Comparison of ENCODE assay signal across 18 mouse cellular contexts in genomic region chr13:56024410-56025026, GRCm38 (mm10).
DNase-seq lines count a peak whose midpoint lies in the region; ATAC-seq and TF ChIP-seq lines count a peak whose summit lies in the region.
"Had no signal": no experiment of that assay in that cellular context is flagged by ENCODE, and none has a peak within 500 bp of the region (broad histone marks: within the 10 kb centered on the region; RNA-seq: fewer than 3 reads in every experiment).

No protein-coding gene starts in this region.

- ATAC-seq in heart, embryonic 14.5 days (ENCODE audit: insufficient number of reproducible peaks, insufficient read depth, low FRiP score, low read depth): no peak
- ATAC-seq in liver, embryonic 16.5 days (ENCODE audit: low read depth): no peak
- ATAC-seq in liver, postnatal 0 days: no peak
- ATAC-seq in intestine, embryonic 15.5 days: peak; percentile 50; the same call in 1 of the 2 replicates
- ATAC-seq: forebrain, embryonic 13.5 days; midbrain, embryonic 15.5 days had no signal

- no peak overlapping the region for H3K4me3 ChIP-seq in heart, embryonic 14.5 days (ENCODE audit: control insufficient read depth in 1 of 2, insufficient read depth in 1 of 2, low read depth in 1 of 2, low read length in 2 of 2)
- H3K4me3 ChIP-seq in liver, embryonic 16.5 days (ENCODE audit: low read depth, low read length): no peak overlapping the region
- H3K4me3 ChIP-seq in liver, postnatal 0 days (ENCODE audit: low read depth, low read length): no peak overlapping the region
- no peak overlapping the region for H3K4me3 ChIP-seq in intestine, embryonic 15.5 days (replicated peaks)
- peak overlapping the region; percentile 15; the same call in 1 of the 2 replicates for H3K4me3 ChIP-seq in small intestine, adult 2 months (ENCODE audit: low read depth, low read length)
- H3K4me3 ChIP-seq: forebrain, embryonic 13.5 days; gastrocnemius, adult 2 months; hindbrain, embryonic 10.5 days; liver, embryonic 13.5 days; midbrain, embryonic 15.5 days had no signal

- no peaks in the 10 kb centered on the region for H3K9me3 ChIP-seq in heart, embryonic 14.5 days (ENCODE audit: control insufficient read depth, low read length)
- H3K9me3 ChIP-seq in liver, embryonic 16.5 days (replicated peaks; ENCODE audit: control insufficient read depth, low read length): no peaks in the 10 kb centered on the region
- H3K9me3 ChIP-seq in liver, postnatal 0 days (ENCODE audit: low read length): no peaks in the 10 kb centered on the region
- H3K9me3 ChIP-seq in intestine, embryonic 15.5 days: no peaks in the 10 kb centered on the region
- H3K9me3 ChIP-seq: forebrain, embryonic 13.5 days; G1E; hindbrain, embryonic 10.5 days; liver, embryonic 13.5 days; midbrain, embryonic 15.5 days had no signal

- DNase-seq in heart, adult 18-20 months: no peak
- DNase-seq in liver, postnatal 0 days: no peak
- no peak for DNase-seq in frontal cortex, postnatal 36 days (ENCODE audit: low spot score in 2 of 2)
- DNase-seq in thymus, postnatal 4 days: no peak
- DNase-seq: adrenal gland, postnatal 25 days; cerebellum, postnatal 14 days; gastrocnemius, adult 2 months; kidney, postnatal 10 days; liver, embryonic 13.5 days; spleen, adult 18-20 months had no signal

- H3K27me3 ChIP-seq in heart, embryonic 14.5 days (ENCODE audit: control insufficient read depth, insufficient read depth, low read length): no peaks in the 10 kb centered on the region
- no peaks in the 10 kb centered on the region for H3K27me3 ChIP-seq in liver, embryonic 16.5 days (ENCODE audit: control insufficient read depth, insufficient read depth, low read depth, low read length)
- no peaks in the 10 kb centered on the region for H3K27me3 ChIP-seq in liver, postnatal 0 days (ENCODE audit: insufficient read depth, low read length)
- H3K27me3 ChIP-seq in intestine, embryonic 15.5 days (replicated peaks): peaks cover 6% of the 10 kb centered on the region
- H3K27me3 ChIP-seq in small intestine, adult 2 months (ENCODE audit: control insufficient read depth, insufficient read depth, low read length): peaks cover 11% of the 10 kb centered on the region; the same call in 1 of the 2 replicates
- H3K27me3 ChIP-seq: forebrain, embryonic 13.5 days; liver, embryonic 13.5 days; midbrain, embryonic 15.5 days had no signal

- H3K4me2 ChIP-seq in heart, embryonic 14.5 days (ENCODE audit: low read length): peak overlapping the region; percentile 28
- H3K4me2 ChIP-seq in liver, embryonic 16.5 days (ENCODE audit: low read depth, low read length): peak overlapping the region; percentile 24; the same call in 1 of the 2 replicates
- H3K4me2 ChIP-seq in liver, postnatal 0 days (ENCODE audit: low read depth, low read length): no peak overlapping the region
- H3K4me2 ChIP-seq in intestine, embryonic 15.5 days (replicated peaks): peak overlapping the region; percentile 38
- H3K4me2 ChIP-seq: forebrain, embryonic 13.5 days; liver, embryonic 13.5 days; midbrain, embryonic 15.5 days had no signal

- TF ChIP-seq EP300 in liver, postnatal 0 days (IDR thresholded peaks at IDR 0.05; ENCODE audit: low read depth): no peak

- H3K36me3 ChIP-seq in heart, embryonic 14.5 days (ENCODE audit: control insufficient read depth, insufficient read depth, low read length): no peaks in the 10 kb centered on the region
- no peaks in the 10 kb centered on the region for H3K36me3 ChIP-seq in liver, embryonic 16.5 days (ENCODE audit: control insufficient read depth, insufficient read depth)
- H3K36me3 ChIP-seq in liver, postnatal 0 days (replicated peaks; ENCODE audit: insufficient read depth, low read length): no peaks in the 10 kb centered on the region
- H3K36me3 ChIP-seq in intestine, embryonic 15.5 days: no peaks in the 10 kb centered on the region
- no peaks in the 10 kb centered on the region for H3K36me3 ChIP-seq in small intestine, adult 2 months (ENCODE audit: control insufficient read depth, insufficient read depth, low read length)
- H3K36me3 ChIP-seq: G1E; hindbrain, embryonic 10.5 days; liver, embryonic 13.5 days; midbrain, embryonic 15.5 days had no signal

- WGBS in heart, embryonic 14.5 days: 51% methylated on average over 14 of the region's 14 CpGs
- 47% methylated on average over 14 of the region's 14 CpGs for WGBS in liver, embryonic 16.5 days (ENCODE audit: insufficient replicate concordance)
- WGBS in liver, postnatal 0 days (ENCODE audit: insufficient replicate concordance): 47% methylated on average over 14 of the region's 14 CpGs
- WGBS in intestine, embryonic 15.5 days: 21% methylated on average over 14 of the region's 14 CpGs
- 38% methylated on average over 14 of the region's 14 CpGs for WGBS in small intestine, adult 2 months

- TF ChIP-seq CTCF in liver, postnatal 0 days (IDR thresholded peaks at IDR 0.05; ENCODE audit: low read depth): no peak
- TF ChIP-seq CTCF in small intestine, adult 2 months (IDR thresholded peaks at IDR 0.05; ENCODE audit: extremely low read depth, insufficient read length, insufficient replicate concordance, low read depth, low read length): no peak

- peaks cover 9 to 20% of the 10 kb centered on the region in 2 experiments for H3K4me1 ChIP-seq in heart, embryonic 14.5 days (ENCODE audit: control insufficient read depth in 2 of 2, insufficient read depth in 2 of 2, low read length in 2 of 2)
- H3K4me1 ChIP-seq in liver, embryonic 16.5 days (ENCODE audit: control insufficient read depth, low read depth, low read length): no peaks in the 10 kb centered on the region
- no peaks in the 10 kb centered on the region for H3K4me1 ChIP-seq in liver, postnatal 0 days (ENCODE audit: insufficient read depth)
- peaks cover 16% of the 10 kb centered on the region for H3K4me1 ChIP-seq in intestine, embryonic 15.5 days (replicated peaks)
- no peaks in the 10 kb centered on the region for H3K4me1 ChIP-seq in small intestine, adult 2 months (ENCODE audit: control insufficient read depth, insufficient read depth, insufficient read length, low read length)
- H3K4me1 ChIP-seq: forebrain, embryonic 13.5 days; liver, embryonic 13.5 days; midbrain, embryonic 15.5 days had no signal

- no peak overlapping the region for H3K9ac ChIP-seq in heart, embryonic 14.5 days (ENCODE audit: low read length)
- no peak overlapping the region for H3K9ac ChIP-seq in liver, embryonic 16.5 days (ENCODE audit: low read depth, low read length)
- H3K9ac ChIP-seq in liver, postnatal 0 days (replicated peaks): no peak overlapping the region
- no peak overlapping the region for H3K9ac ChIP-seq in intestine, embryonic 15.5 days
- H3K9ac ChIP-seq: forebrain, embryonic 13.5 days; liver, embryonic 13.5 days; midbrain, embryonic 15.5 days had no signal

- H3K27ac ChIP-seq in heart, embryonic 14.5 days (replicated peaks in 1 of 2; ENCODE audit: control insufficient read depth in 1 of 2, insufficient read depth in 1 of 2, low read depth in 2 of 2, low read length in 2 of 2): no peak overlapping the region
- no peak overlapping the region for H3K27ac ChIP-seq in liver, embryonic 16.5 days (ENCODE audit: low read length)
- H3K27ac ChIP-seq in liver, postnatal 0 days (ENCODE audit: low read depth): no peak overlapping the region
- H3K27ac ChIP-seq in intestine, embryonic 15.5 days: no peak overlapping the region
- no peak overlapping the region for H3K27ac ChIP-seq in small intestine, adult 2 months (ENCODE audit: insufficient read depth, low read depth, low read length)
- H3K27ac ChIP-seq: forebrain, embryonic 13.5 days; gastrocnemius, adult 2 months; hindbrain, embryonic 10.5 days; liver, embryonic 13.5 days; midbrain, embryonic 15.5 days had no signal

- TF ChIP-seq POLR2A in small intestine, adult 2 months (IDR thresholded peaks at IDR 0.05; ENCODE audit: low read depth, low read length): no peak
